8 mouse cellular contexts compared by ENCODE assay signal in the genomic region with DNA sequence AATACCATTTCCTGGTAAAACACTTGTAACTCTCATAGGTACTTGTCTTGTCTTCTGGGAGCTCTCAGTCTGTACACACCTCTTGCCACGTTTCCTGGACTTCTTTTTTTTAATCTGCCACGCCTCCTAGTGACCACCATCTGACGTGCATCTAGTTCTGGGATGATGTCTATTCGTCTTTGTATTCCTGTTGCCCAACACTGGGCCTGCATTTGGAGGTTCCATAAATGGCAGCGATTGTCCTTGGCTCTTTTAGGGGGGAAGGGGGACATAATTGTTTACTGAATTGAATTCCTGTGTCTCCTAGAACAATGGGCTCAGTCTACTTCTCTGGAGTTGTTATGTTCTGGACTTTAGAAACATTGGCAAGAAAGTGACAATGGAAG. TPM values are rescaled to one million over a fixed set of nuclear protein-coding genes. Genes with fewer than 3 reads are reported as not detected.
DNase-seq lines count a peak whose midpoint lies in the region; ATAC-seq and TF ChIP-seq lines count a peak whose summit lies in the region.

No protein-coding gene starts in this region.

- no peak for TF ChIP-seq POLR2A in lung, adult 2 months (IDR thresholded peaks at IDR 0.05; ENCODE audit: borderline replicate concordance, extremely low read depth, low read depth, low read length)
- no peak for TF ChIP-seq POLR2A in olfactory bulb, adult 2 months (IDR thresholded peaks at IDR 0.05; ENCODE audit: insufficient read depth, low read depth, low read length)

- peak overlapping the region; percentile 89 for H3K27ac ChIP-seq in forebrain, embryonic 15.5 days (replicated peaks)
- peak overlapping the region; percentile 90 for H3K27ac ChIP-seq in intestine, embryonic 16.5 days (ENCODE audit: low read length)
- no peak overlapping the region for H3K27ac ChIP-seq in olfactory bulb, adult 2 months (ENCODE audit: insufficient read depth, low read depth, low read length)

- H3K4me2 ChIP-seq in forebrain, embryonic 15.5 days (replicated peaks): peak overlapping the region; percentile 88
- peak overlapping the region; percentile 59 for H3K4me2 ChIP-seq in intestine, embryonic 16.5 days (ENCODE audit: low read depth, low read length)

- 3% methylated on average over 5 of the region's 5 CpGs for WGBS in forebrain, embryonic 15.5 days
- 2% methylated on average over 5 of the region's 5 CpGs for WGBS in intestine, embryonic 16.5 days
- WGBS in lung, adult 2 months: 0% methylated on average over 5 of the region's 5 CpGs
- under 1% methylated on average over 5 of the region's 5 CpGs for WGBS in olfactory bulb, adult 2 months

- H3K27me3 ChIP-seq in forebrain, embryonic 15.5 days: no peaks in the 10 kb centered on the region
- H3K27me3 ChIP-seq in intestine, embryonic 16.5 days (replicated peaks; ENCODE audit: control insufficient read depth, insufficient read depth, low read length): no peaks in the 10 kb centered on the region

- ATAC-seq in forebrain, embryonic 15.5 days (replicated peaks): peak; percentile 23; the same call in 1 of the 2 replicates
- ATAC-seq in intestine, embryonic 16.5 days: peak; percentile 51

- peaks cover 20% of the 10 kb centered on the region for H3K4me1 ChIP-seq in forebrain, embryonic 15.5 days
- H3K4me1 ChIP-seq in intestine, embryonic 16.5 days (ENCODE audit: control insufficient read depth, insufficient read depth, low read length): peaks cover 6% of the 10 kb centered on the region
- peaks cover 2% of the 10 kb centered on the region; the same call in 1 of the 2 replicates for H3K4me1 ChIP-seq in lung, adult 2 months (ENCODE audit: control insufficient read depth, insufficient read depth, low read length)
- H3K4me1 ChIP-seq in olfactory bulb, adult 2 months (ENCODE audit: control insufficient read depth, insufficient read depth, low read length): no peaks in the 10 kb centered on the region

- no peak for TF ChIP-seq CTCF in lung, adult 2 months (IDR thresholded peaks at IDR 0.05; ENCODE audit: insufficient read depth, low read length)
- TF ChIP-seq CTCF in olfactory bulb, adult 2 months (IDR thresholded peaks at IDR 0.05; ENCODE audit: insufficient read depth, low read depth, low read length): no peak

- H3K4me3 ChIP-seq in forebrain, embryonic 15.5 days: peak overlapping the region; percentile 93
- peak overlapping the region; percentile 67 for H3K4me3 ChIP-seq in intestine, embryonic 16.5 days (ENCODE audit: low read length)
- H3K4me3 ChIP-seq in lung, adult 2 months (replicated peaks; ENCODE audit: extremely low read depth, low read depth, low read length): peak overlapping the region; percentile 8
- H3K4me3 ChIP-seq in olfactory bulb, adult 2 months (ENCODE audit: insufficient read depth, low read depth, low read length): peak overlapping the region; percentile 8; the same call in 1 of the 2 replicates

- no peaks in the 10 kb centered on the region for H3K9me3 ChIP-seq in forebrain, embryonic 15.5 days
- H3K9me3 ChIP-seq in intestine, embryonic 16.5 days (ENCODE audit: control insufficient read depth, low read length): no peaks in the 10 kb centered on the region

- peaks cover 43% of the 10 kb centered on the region for H3K36me3 ChIP-seq in forebrain, embryonic 15.5 days
- H3K36me3 ChIP-seq in intestine, embryonic 16.5 days (ENCODE audit: control insufficient read depth, insufficient read depth, low read length): peaks cover 12% of the 10 kb centered on the region

- peak overlapping the region; percentile 88 for H3K9ac ChIP-seq in forebrain, embryonic 15.5 days (replicated peaks)
- peak overlapping the region; percentile 88 for H3K9ac ChIP-seq in intestine, embryonic 16.5 days (ENCODE audit: low read depth, low read length)

- peak; percentile 45 for DNase-seq in thymus, postnatal 0 days (ENCODE audit: low spot score)
- no peak for DNase-seq in thymus, adult 18-20 months
- peak; percentile 53 for DNase-seq in c-Kit-negative CD71-positive TER-119-positive erythroid progenitor cells, embryonic 14.5 days (ENCODE audit: low read depth, low spot score)
- peak; percentile 34 for DNase-seq in lung, adult 2 months
- DNase-seq in right cerebral cortex, postnatal 14 days: no peak

RNA-seq across cellular contexts. Expression of a gene that starts 0.6 kb away (rescaled TPM):
- polyA plus RNA-seq in thymus, postnatal 0 days (2015; fragmentation: Nextera tagmentation; extraction: Ambion mirVana): 127 and 136 TPM in 2 replicates
- polyA plus RNA-seq in forebrain, embryonic 15.5 days (2015; fragmentation: Nextera tagmentation; extraction: Ambion mirVana): 54.7 and 58.4 TPM in 2 replicates
- 77.9 and 87.8 TPM in 2 replicates for polyA plus RNA-seq in intestine, embryonic 16.5 days (2015; fragmentation: Nextera tagmentation; extraction: Ambion mirVana)
- polyA plus RNA-seq in lung, adult 2 months (2012; rRNA removed): 4.8 and 6.6 TPM in 2 replicates
- polyA plus RNA-seq in olfactory bulb, adult 2 months (2012; ENCODE audit: insufficient read depth, insufficient read length, low replicate concordance, missing spikeins): not detected in 2 replicates

RNA-seq across cellular contexts. Expression of a gene that starts 0.8 kb away (rescaled TPM):
- polyA plus RNA-seq in thymus, postnatal 0 days (2015; fragmentation: Nextera tagmentation; extraction: Ambion mirVana): 563 and 614 TPM in 2 replicates
- 397 and 403 TPM in 2 replicates for polyA plus RNA-seq in forebrain, embryonic 15.5 days (2015; fragmentation: Nextera tagmentation; extraction: Ambion mirVana)
- polyA plus RNA-seq in intestine, embryonic 16.5 days (2015; fragmentation: Nextera tagmentation; extraction: Ambion mirVana): 466 and 467 TPM in 2 replicates
- 70.0 and 74.4 TPM in 2 replicates for polyA plus RNA-seq in lung, adult 2 months (2012; rRNA removed)
- not detected in 2 replicates for polyA plus RNA-seq in olfactory bulb, adult 2 months (2012; ENCODE audit: insufficient read depth, insufficient read length, low replicate concordance, missing spikeins)

RNA-seq across cellular contexts. Expression of a gene that starts 21.9 kb away (rescaled TPM):
- 29.0 and 29.2 TPM in 2 replicates for polyA plus RNA-seq in thymus, postnatal 0 days (2015; fragmentation: Nextera tagmentation; extraction: Ambion mirVana)
- polyA plus RNA-seq in forebrain, embryonic 15.5 days (2015; fragmentation: Nextera tagmentation; extraction: Ambion mirVana): 158 and 166 TPM in 2 replicates
- 146 and 154 TPM in 2 replicates for polyA plus RNA-seq in intestine, embryonic 16.5 days (2015; fragmentation: Nextera tagmentation; extraction: Ambion mirVana)
- 80.2 and 117 TPM in 2 replicates for polyA plus RNA-seq in lung, adult 2 months (2012; rRNA removed)
- polyA plus RNA-seq in olfactory bulb, adult 2 months (2012; ENCODE audit: insufficient read depth, insufficient read length, low replicate concordance, missing spikeins): not detected in 2 replicates

RNA-seq across cellular contexts. Expression of a gene that starts 35.9 kb away (rescaled TPM):
- polyA plus RNA-seq in thymus, postnatal 0 days (2015; fragmentation: Nextera tagmentation; extraction: Ambion mirVana): 0.03 and 0.12 TPM in 2 replicates
- 0.18 and 0.26 TPM in 2 replicates for polyA plus RNA-seq in forebrain, embryonic 15.5 days (2015; fragmentation: Nextera tagmentation; extraction: Ambion mirVana)
- 9.9 and 10.1 TPM in 2 replicates for polyA plus RNA-seq in intestine, embryonic 16.5 days (2015; fragmentation: Nextera tagmentation; extraction: Ambion mirVana)
- polyA plus RNA-seq in lung, adult 2 months (2012; rRNA removed): 54.8 and 62.8 TPM in 2 replicates
- polyA plus RNA-seq in olfactory bulb, adult 2 months (2012; ENCODE audit: insufficient read depth, insufficient read length, low replicate concordance, missing spikeins): not detected in 2 replicates

Comparison
In these comparisons a context has a peak if more than half of its experiments do, and no peak if none do; other contexts are left out.
1. DNase-seq: peak in thymus, postnatal 0 days (single experiment), c-Kit-negative CD71-positive TER-119-positive erythroid progenitor cells, embryonic 14.5 days (single experiment) and lung, adult 2 months (single experiment); none in thymus, adult 18-20 months (0 of 2) and right cerebral cortex, postnatal 14 days (single experiment).
2. H3K4me3 ChIP-seq: peak in every context shown above with its lines; median percentile 93 in forebrain, embryonic 15.5 days; 67 in intestine, embryonic 16.5 days; 8 in lung, adult 2 months; 8 in olfactory bulb, adult 2 months.
3. RNA of a gene that starts 21.9 kb away (polyA plus RNA-seq): 158 to 166 TPM in forebrain, embryonic 15.5 days, 146 to 154 TPM in intestine, embryonic 16.5 days, 80.2 to 117 TPM in lung, adult 2 months and 29.0 to 29.2 TPM in thymus, postnatal 0 days; not detected in olfactory bulb, adult 2 months; every median in the first group is over 10 times any median in the second.